Mouse (Mus musculus) midbrain, embryonic 10.5 days (tissue): ENCODE data around the gene Nrtn. TPM values are rescaled to one million over a fixed set of nuclear protein-coding genes. Genes with fewer than 3 reads are reported as not detected.

ENCODE experiments used
- DNase-seq: peaks from one replicate; pipeline ENCODE4 v3.0.0-alpha.2; 2017; ENCODE audit warnings: low spot score
- H3K27ac ChIP-seq: fragments of 300-500 bp; sonication (generic); replicated peaks from 2 replicates; pipeline ENCODE4 v1.5.1; 2016; ENCODE audit warnings: mild to moderate bottlenecking
- H3K27me3 ChIP-seq: fragments of 300-500 bp; sonication (generic); 2 replicates; pipeline ENCODE4 v1.6.1; 2016; ENCODE audit warnings: low read depth, mild to moderate bottlenecking; ENCODE audit not compliant: poor library complexity, severe bottlenecking
- H3K36me3 ChIP-seq: fragments of 300-500 bp; sonication (generic); 2 replicates; pipeline ENCODE4 v1.6.1; 2016; ENCODE audit warnings: mild to moderate bottlenecking, moderate library complexity
- H3K4me1 ChIP-seq: fragments of 300-500 bp; sonication (generic); 2 replicates; pipeline ENCODE4 v1.6.1; 2016
- H3K4me3 ChIP-seq: fragments of 300-500 bp; sonication (generic); 2 replicates; pipeline ENCODE4 v1.5.1; 2016; ENCODE audit warnings: mild to moderate bottlenecking, moderate library complexity
- H3K9me3 ChIP-seq: fragments of 300-500 bp; sonication (generic); replicated peaks from 2 replicates; pipeline ENCODE4 v1.6.1; 2016; ENCODE audit warnings: mild to moderate bottlenecking
- WGBS: fragments of 180-500 bp; shearing (Covaris S2); methylation state at CpG from one replicate; pipeline ENCODE4 v1.1.7; 2016; 5-methylcytosine and 5-hydroxymethylcytosine counted together
- polyA plus RNA-seq: library from polyadenylated mRNA; unstranded; fragments of >200 nt; fragmentation: Nextera tagmentation; extraction: Ambion mirVana; gene quantifications from 2 replicates; pipeline ENCODE4 v1.2.1, GENCODE M21; 2016

The Nrtn gene
- polyA plus RNA-seq, 1 experiment from 2014 or later, result 4.1 TPM

DNA sequence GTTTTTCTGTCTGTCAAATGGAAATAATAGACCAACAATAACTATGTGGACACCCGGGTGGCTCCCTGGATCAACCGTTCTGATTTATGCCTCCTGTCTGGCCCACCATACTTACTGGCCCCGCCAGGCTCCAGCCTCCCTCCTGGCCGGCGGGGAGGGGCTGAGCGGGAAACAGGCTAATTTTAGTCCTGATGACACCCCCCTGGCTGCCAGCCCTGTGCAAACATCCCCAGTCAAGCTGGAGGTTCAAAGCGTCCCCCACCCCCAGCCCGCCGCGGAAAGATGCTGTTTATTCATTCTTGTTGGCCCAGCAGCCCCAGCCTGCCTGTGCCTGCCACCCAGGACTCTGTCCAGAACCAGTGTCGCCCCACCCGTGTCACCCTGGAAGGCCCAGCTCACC lies 29.2 kb downstream of the Nrtn start:
- Histone ChIP-seq H3K4me3 (no peak overlapping the region), H3K27me3 (no peaks in the 10 kb centered on the region), H3K9me3 (no peaks in the 10 kb centered on the region), H3K4me1 (peaks cover 26% of the 10 kb centered on the region), H3K36me3 (peaks cover 20% of the 10 kb centered on the region), H3K27ac (peak overlapping the region; percentile 4; the same call in 1 of the 2 replicates)
- 42% methylated on average over 12 of the region's 12 CpGs for WGBS
- no peak for DNase-seq

DNA sequence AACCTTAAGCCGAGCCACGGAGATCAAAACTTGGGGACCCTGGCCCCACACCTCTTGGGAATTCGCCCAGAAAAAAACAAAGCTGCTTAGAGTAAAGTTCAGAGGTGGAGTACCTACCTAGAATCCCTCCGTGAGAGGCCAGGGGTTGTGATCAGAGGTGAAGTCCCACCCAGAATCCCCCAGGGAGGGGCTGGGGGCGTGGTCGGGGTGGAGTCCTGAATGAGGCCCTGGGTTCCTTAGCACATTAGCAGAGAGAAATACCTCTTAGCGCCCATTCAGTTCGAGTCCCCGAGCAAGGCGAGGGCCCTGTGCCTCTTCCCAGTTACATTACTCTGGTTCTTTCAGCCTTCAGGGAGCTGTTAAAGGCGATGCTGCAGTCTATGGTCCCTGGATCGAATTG lies 29.7 kb downstream of the Nrtn start:
- H3K4me3 ChIP-seq, result no peak overlapping the region
- DNase-seq, result no peak
- H3K9me3 ChIP-seq, result no peaks in the 10 kb centered on the region

DNA sequence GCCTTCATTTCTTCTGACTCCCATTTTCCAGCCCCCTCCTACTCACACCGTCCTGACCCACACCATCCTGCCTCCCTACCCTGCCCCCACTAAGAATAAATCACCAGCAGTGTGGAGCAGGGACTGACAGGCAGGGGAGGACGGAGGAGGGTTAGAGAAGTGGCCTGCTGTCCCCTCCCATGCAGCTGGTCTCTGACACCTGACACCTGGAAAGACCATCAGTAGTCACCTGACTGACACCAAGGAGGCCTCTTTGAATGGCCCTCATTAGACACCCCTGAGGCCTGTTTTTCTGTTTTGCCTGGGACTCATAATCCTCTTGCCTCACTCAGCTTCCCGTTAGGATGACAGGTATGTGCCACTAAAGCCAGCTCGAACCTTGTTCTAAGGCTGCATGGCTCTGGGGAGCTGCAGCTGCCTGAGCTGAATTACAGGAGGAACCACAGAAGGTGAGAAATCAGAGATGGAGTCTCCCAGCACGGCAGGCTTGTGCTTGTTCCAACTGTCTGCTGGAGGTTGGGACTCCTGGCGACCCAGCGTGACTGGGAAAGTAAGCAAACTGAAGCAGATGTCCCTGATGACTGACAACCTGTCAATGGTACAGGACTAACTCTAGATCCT lies 30.2 kb downstream of the Nrtn start:
- DNase-seq, result no peak
- H3K27ac ChIP-seq, result peak overlapping the region; percentile 23; the same call in 1 of the 2 replicates
- H3K27me3 ChIP-seq, result no peaks in the 10 kb centered on the region
- peaks cover 26% of the 10 kb centered on the region for H3K4me1 ChIP-seq
- 17% methylated on average over 7 of the region's 7 CpGs for WGBS
- no peaks in the 10 kb centered on the region for H3K9me3 ChIP-seq
- H3K4me3 ChIP-seq, result no peak overlapping the region
- H3K36me3 ChIP-seq, result peaks cover 29% of the 10 kb centered on the region

More for the DNA sequence above, 29.7 kb downstream of the Nrtn start:
- Histone ChIP-seq H3K27ac (0 out of 2 replicates have a peak overlapping the region, but pooled peaks have one; percentile 4), H3K36me3 (peaks cover 24% of the 10 kb centered on the region), H3K27me3 (no peaks in the 10 kb centered on the region), H3K4me1 (peaks cover 26% of the 10 kb centered on the region)
- 13% methylated on average over 12 of the region's 12 CpGs for WGBS

DNA sequence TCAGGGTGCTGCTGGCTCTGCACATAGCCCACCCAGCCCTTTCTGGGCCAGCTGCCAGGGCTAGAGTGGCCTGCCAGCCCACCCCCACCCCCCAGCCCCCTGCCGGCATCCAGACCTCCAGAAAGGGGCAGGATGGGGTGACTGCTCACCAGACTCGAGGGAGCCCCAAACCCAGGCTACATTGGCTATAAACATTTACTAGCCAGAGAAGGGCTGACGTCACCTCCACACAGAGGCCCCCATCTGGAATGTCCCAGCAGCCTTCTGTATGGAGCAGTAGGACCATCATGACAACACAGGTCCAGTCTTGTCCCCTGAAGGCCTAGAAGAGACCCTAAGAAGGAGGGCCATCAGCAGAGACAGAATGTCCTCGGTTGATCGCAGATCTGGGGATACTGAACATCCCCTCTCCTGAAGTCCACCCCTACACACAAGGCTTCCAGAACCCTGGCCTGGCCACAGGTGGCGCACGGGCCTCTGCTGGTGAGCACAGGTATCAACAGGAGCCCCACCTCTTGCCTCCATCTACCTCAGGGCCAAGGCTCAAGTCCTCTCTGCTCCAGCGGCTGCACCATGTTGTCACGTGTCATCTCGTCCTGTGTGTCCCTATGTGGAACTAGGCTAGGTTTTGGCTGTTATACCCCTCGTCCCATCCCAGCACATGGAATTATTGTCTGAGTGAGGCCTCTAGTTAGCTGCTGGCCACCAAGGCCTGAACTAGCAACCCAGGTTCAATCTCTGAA lies 33.7 kb downstream of the Nrtn start:
- no peak for DNase-seq
- Histone ChIP-seq H3K9me3 (no peaks in the 10 kb centered on the region), H3K27me3 (no peaks in the 10 kb centered on the region), H3K36me3 (peaks cover 50% of the 10 kb centered on the region), H3K27ac (no peak overlapping the region), H3K4me1 (peaks cover 37% of the 10 kb centered on the region), H3K4me3 (no peak overlapping the region)
- WGBS, result 88% methylated on average over 11 of the region's 11 CpGs

DNA sequence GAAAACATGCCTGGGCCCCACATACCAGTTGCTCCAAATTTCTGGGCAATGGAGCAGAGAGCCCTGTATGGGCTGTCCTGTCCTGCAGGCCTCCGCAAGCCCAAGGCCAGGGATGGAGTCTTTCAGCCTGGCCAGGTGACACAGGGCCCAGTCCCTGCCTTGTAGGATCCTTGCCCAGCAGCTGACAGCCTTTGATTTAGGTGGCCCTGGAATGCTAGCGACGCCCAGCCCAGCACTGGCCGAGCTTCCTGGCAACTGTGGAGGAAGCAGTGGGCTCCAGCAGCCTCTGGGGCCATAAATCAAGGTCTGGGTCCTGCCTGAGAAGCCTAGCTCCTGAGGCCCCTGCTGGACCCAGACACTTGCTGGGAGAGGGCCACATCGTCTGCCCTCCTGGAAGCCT lies 34.9 kb downstream of the Nrtn start:
- Histone ChIP-seq H3K27ac (no peak overlapping the region), H3K4me3 (no peak overlapping the region), H3K4me1 (peaks cover 35% of the 10 kb centered on the region), H3K36me3 (peaks cover 50% of the 10 kb centered on the region), H3K9me3 (no peaks in the 10 kb centered on the region), H3K27me3 (no peaks in the 10 kb centered on the region)
- DNase-seq, result no peak
- WGBS, result 91% methylated on average over 5 of the region's 5 CpGs

DNA sequence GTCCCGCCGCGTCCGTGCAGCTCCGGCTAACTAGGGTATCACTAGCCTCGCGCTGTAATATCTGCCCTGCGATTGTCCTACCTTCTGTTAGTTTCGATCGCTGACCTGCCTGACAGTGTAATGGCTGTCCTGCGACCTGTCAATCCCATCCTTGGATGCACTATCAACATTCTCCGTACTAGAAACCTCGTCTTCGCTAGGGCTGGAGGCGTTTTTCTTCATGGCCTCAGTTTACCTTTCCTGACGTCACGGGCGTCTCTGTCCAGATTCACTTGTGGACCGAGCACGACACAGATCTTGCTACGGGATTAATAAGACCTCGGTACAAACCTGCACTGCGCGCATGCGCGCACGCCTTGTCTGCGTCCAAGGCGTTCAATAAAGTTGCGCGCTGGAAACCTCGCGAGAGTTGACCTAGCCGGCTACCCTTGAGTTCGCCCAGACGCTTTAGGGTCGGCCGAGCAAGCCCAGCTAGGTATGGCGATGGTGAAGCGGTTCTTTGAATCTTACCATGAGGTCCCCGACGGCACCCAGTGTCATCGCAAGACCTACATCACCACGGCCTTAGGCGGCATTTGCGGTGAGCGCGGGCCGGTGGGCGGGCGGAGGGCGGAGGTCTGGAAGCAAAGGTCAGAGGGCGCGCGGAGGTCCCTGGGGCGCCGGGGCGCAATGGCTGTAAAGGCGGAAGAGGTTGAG lies 39.8 kb downstream of the Nrtn start, which contains the start of the genes Ndufa11 and Vmac:
Gene Ndufa11 (plus strand): TSS at position 405 of the 696 bp plus-strand sequence.
Gene Vmac (minus strand): TSS at position 660 of the 696 bp plus-strand sequence.
- H3K4me1 ChIP-seq, result peaks cover 41% of the 10 kb centered on the region
- no peaks in the 10 kb centered on the region for H3K9me3 ChIP-seq
- DNase-seq, result peak; percentile 97
- peak within 1 kb of the TSS; percentile 88 for H3K4me3 ChIP-seq
- WGBS, result under 1% methylated on average over 59 of the region's 59 CpGs
- no peaks in the 10 kb centered on the region for H3K27me3 ChIP-seq
- peak within 1 kb of the TSS; percentile 94 for H3K27ac ChIP-seq
- H3K36me3 ChIP-seq, result peaks cover 30% of the 10 kb centered on the region

DNA sequence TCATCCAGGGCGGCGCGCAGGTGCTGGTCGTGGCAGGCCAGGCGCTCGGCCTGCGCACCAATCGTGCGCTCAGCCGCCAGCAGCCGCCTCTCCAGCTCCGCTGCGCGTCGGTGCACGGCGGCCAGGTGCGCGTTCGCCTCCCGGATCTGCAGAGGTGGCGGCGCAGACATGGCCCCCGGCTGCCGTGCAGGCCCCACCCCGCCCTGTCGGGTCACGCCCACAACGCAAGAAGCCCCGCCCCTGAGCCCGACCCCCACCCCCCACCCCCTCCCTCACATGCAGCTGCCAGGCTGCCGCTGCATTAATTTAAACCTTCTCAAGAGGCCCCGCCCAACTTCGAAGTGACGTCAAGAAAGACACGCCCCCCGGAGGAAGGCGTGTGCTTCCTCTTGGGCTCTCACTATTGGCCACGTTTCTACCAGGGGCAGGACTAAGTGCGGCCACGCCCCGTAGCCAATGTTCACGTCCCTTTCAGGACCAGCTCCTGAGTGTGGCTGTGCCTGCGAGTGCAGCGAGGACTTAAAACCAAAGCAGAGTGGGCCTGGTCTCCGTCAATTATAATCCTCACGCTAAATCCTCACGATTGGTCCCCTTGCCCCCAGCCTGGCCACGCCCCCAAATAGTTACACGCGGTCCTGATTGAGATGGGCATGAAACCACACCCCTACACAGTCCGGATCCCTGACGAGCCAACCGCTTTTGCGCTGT lies 40.5 kb downstream of the Nrtn start:
- WGBS, result under 1% methylated on average over 55 of the region's 55 CpGs
- Histone ChIP-seq H3K36me3 (peaks cover 30% of the 10 kb centered on the region), H3K4me3 (peak overlapping the region; percentile 88), H3K9me3 (no peaks in the 10 kb centered on the region), H3K27me3 (no peaks in the 10 kb centered on the region), H3K4me1 (peaks cover 41% of the 10 kb centered on the region), H3K27ac (peak overlapping the region; percentile 94)
- DNase-seq, result peak; percentile 98

DNA sequence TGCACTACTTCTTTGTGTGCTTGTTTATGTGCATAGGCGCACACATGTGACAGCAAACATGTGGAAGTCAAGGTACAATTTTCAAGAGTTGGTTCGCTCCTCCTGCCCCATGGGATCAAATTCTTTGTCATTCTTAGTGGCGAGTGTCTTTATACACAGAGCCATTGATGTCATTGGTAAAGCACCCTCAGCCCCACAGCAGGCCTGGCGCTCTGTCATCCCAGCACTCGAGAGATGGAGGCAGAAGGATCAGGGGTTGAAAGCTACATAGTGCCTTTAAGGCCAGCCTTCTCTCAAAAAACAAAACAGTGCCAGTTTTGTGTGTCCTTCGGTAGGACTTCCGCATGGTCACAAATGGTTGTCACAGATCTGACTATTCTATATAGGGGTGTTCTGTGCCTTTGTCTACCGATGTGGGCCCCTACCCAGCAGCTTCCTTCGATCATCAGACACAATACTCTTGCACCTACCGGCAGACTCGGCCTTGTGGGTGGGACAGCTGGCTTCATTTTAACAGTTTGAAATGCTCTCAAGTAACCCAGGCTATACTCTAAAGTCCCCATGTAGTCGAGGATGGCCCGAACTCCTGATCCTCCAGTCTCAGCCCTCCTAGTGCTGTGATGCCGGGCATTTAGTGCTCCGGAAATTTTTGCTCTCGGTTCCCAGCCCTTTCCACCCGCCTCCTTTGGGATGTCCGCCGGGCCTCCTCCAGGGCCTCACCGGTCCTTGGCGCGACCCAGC lies 41.2 kb downstream of the Nrtn start:
- DNase-seq, result no peak
- Histone ChIP-seq H3K4me3 (peak overlapping the region; percentile 88), H3K4me1 (peaks cover 41% of the 10 kb centered on the region), H3K27me3 (no peaks in the 10 kb centered on the region), H3K27ac (peak overlapping the region; percentile 85), H3K9me3 (no peaks in the 10 kb centered on the region), H3K36me3 (peaks cover 30% of the 10 kb centered on the region)
- WGBS, result 27% methylated on average over 22 of the region's 22 CpGs

DNA sequence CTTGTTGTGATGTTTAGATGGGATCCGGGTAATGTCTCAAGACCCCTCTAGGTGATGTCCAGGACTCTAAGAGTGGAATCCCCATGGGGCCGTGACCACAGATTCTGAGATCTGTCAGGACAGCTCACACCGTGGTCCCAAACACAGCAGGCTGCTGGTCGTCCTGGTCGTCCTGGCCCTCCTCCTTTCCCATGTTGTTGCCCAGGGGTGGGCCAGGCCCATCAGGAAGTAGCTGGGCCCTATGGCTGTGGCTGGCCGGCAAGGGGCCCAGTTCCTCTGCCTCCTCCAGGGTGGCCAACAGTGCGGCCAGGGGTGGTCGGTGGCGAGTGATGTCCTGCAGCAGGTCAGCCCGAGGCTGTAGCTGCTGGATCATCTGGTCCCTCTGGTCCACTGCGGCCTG lies 42.0 kb downstream of the Nrtn start:
- H3K27me3 ChIP-seq, result no peaks in the 10 kb centered on the region
- 64% methylated on average over 11 of the region's 11 CpGs for WGBS
- peaks cover 41% of the 10 kb centered on the region for H3K4me1 ChIP-seq
- H3K36me3 ChIP-seq, result peaks cover 30% of the 10 kb centered on the region
- peak overlapping the region; percentile 88 for H3K4me3 ChIP-seq
- no peaks in the 10 kb centered on the region for H3K9me3 ChIP-seq
- no peak for DNase-seq
- no peak overlapping the region for H3K27ac ChIP-seq

DNA sequence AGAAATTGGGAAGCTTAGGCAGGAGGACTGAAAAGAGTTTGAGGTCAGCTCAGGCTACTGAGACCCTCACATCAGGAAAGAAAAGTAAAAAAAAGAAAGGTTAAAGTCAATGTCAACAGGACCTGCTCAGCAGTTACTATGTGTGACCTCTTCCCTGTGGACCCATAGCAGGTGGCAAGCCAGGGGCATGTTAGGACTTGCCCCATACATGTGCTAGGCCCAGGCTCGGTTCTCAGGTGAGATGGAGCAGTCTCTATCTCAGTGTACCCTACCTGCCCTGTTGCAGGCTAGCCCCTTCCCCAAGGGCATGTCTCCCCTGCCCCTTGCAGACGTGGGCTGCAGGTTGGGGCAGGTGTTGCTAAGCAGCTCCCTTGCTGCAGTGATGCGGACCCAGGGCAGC lies 47.6 kb downstream of the Nrtn start:
- no peaks in the 10 kb centered on the region for H3K9me3 ChIP-seq
- WGBS, result 89% methylated on average over 3 of the region's 3 CpGs
- no peak for DNase-seq
- H3K4me3 ChIP-seq, result no peak overlapping the region
- no peaks in the 10 kb centered on the region for H3K27me3 ChIP-seq
- no peaks in the 10 kb centered on the region for H3K4me1 ChIP-seq
- H3K36me3 ChIP-seq, result peaks cover 84% of the 10 kb centered on the region
- H3K27ac ChIP-seq, result no peak overlapping the region

DNA sequence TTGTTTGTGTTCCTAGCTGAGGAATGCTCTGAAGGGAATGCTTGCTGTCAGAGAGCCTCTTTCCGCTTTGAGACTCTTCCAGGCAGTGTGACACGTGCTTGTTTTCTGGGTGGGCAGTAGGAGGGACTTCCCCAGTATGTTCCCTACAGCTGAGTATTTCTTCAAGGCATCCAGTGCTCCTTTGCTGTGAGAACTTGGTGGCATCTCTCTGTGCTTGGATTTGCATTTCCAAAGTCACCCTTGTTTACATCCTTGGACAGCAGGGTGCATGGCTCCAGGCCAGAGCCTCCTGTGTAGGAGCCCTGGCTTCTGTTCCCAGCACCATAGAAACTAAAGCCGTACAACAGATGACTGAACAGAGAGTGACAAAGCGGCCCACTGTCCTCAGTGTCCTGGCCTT lies 48.6 kb downstream of the Nrtn start:
- DNase-seq, result no peak
- H3K4me1 ChIP-seq, result no peaks in the 10 kb centered on the region
- H3K4me3 ChIP-seq, result no peak overlapping the region
- 88% methylated on average over 4 of the region's 4 CpGs for WGBS
- H3K27ac ChIP-seq, result no peak overlapping the region
- no peaks in the 10 kb centered on the region for H3K9me3 ChIP-seq
- peaks cover 94% of the 10 kb centered on the region for H3K36me3 ChIP-seq
- no peaks in the 10 kb centered on the region for H3K27me3 ChIP-seq

DNA sequence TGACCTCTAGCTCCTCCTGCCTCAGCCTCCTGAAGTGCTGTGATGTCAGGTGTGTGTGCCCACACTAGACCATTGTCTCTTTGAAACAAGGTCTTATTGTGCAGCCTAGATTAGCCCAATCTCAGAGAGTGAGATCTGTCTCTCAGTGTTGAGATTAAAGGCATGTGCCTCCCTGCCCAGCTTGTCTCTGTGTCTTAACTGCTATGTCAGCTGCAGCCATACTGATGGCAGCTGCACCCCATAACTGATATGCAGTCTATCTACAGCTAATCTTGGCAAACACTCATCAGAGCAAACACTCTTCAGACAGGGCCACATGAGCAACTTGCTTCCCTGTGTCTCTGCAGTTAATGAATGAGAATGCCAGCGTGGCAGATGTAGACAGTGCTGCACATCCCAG lies 50.8 kb downstream of the Nrtn start:
- DNase-seq, result no peak
- peaks cover 100% of the 10 kb centered on the region for H3K36me3 ChIP-seq
- no peaks in the 10 kb centered on the region for H3K9me3 ChIP-seq

More for the DNA sequence above, 50.8 kb downstream of the Nrtn start:
- 96% methylated on average over 1 of the region's 1 CpGs for WGBS
- H3K27me3 ChIP-seq, result no peaks in the 10 kb centered on the region
- H3K27ac ChIP-seq, result no peak overlapping the region
- H3K4me3 ChIP-seq, result no peak overlapping the region
- no peaks in the 10 kb centered on the region for H3K4me1 ChIP-seq
